Mouse (Mus musculus) CH12.LX (cell line): Measurements from ENCODE around the gene Polr3c. TPM values are rescaled to one million over a fixed set of nuclear protein-coding genes. Genes with fewer than 3 reads are reported as not detected.

ENCODE experiments used
- DNase-seq: peaks from one replicate; pipeline ENCODE4 v3.0.0-alpha.2; 2013; ENCODE audit errors: extremely low read depth
- H3K27ac ChIP-seq: 2 replicates; pipeline ENCODE4 v1.5.1; 2012; ENCODE audit warnings: low read depth, mild to moderate bottlenecking, control low read depth, moderate library complexity; ENCODE audit not compliant: insufficient read depth
- H3K27me3 ChIP-seq: replicated peaks from 2 replicates; pipeline ENCODE3; 2012; ENCODE audit warnings: inconsistent platforms
- H3K36me3 ChIP-seq, 2 experiments: replicated peaks in 1 of 2; 2 replicates each; pipeline versions ENCODE3 to v1.6.1; 2012; ENCODE audit warnings: inconsistent platforms in 1 of 2, low read length in 1 of 2, mild to moderate bottlenecking in 1 of 2, mixed read lengths in 1 of 2, moderate library complexity in 1 of 2; ENCODE audit not compliant: control insufficient read depth in 1 of 2, insufficient read depth in 1 of 2
- H3K4me1 ChIP-seq, 2 experiments: 2 replicates each; pipeline ENCODE4 v1.6.1; 2012; ENCODE audit warnings: inconsistent platforms in 1 of 2, moderate library complexity in 1 of 2; ENCODE audit not compliant: insufficient read depth in 2 of 2, control insufficient read depth in 1 of 2
- H3K4me2 ChIP-seq: 2 replicates; pipeline ENCODE4 v1.6.1; 2012; ENCODE audit warnings: low read depth, mild to moderate bottlenecking, control low read depth; ENCODE audit not compliant: poor library complexity, insufficient read depth, severe bottlenecking
- H3K4me3 ChIP-seq, 3 experiments: fragments of 150-350 bp in 1 of 3; sonication (generic) in 1 of 3; replicated peaks in 1 of 3; 2 replicates each; pipeline versions ENCODE3 to v1.5.1; 2011 to 2012; ENCODE audit warnings: low read depth in 2 of 3, low read length in 2 of 3, mild to moderate bottlenecking in 2 of 3, moderate library complexity in 2 of 3, control low read depth in 1 of 3, improper control_type of control experiment in 1 of 3, inconsistent platforms in 1 of 3, mixed read lengths in 1 of 3; ENCODE audit not compliant: poor library complexity in 1 of 3
- H3K79me2 ChIP-seq: replicated peaks from 2 replicates; pipeline ENCODE4 v1.6.1; 2012; ENCODE audit warnings: mild to moderate bottlenecking, moderate library complexity; ENCODE audit not compliant: control insufficient read depth, poor library complexity, insufficient read depth, severe bottlenecking; ENCODE audit errors: extremely low read depth
- H3K9ac ChIP-seq: 2 replicates; pipeline ENCODE4 v1.6.1; 2012; ENCODE audit warnings: low read depth, mild to moderate bottlenecking, control low read depth, moderate library complexity; ENCODE audit not compliant: insufficient read depth
- H3K9me3 ChIP-seq: replicated peaks from 2 replicates; pipeline ENCODE3; 2012; ENCODE audit warnings: low read length, inconsistent platforms, mixed read lengths
- CHD1 ChIP-seq: IDR thresholded peaks from 2 replicates; pipeline ENCODE4 v1.6.1; 2012; ENCODE audit warnings: low read depth, low read length, improper control_type of control experiment, inconsistent platforms
- CHD2 ChIP-seq: IDR thresholded peaks from 2 replicates; pipeline ENCODE4 v1.6.1; 2011; ENCODE audit warnings: low read length, improper control_type of control experiment
- E2F4 ChIP-seq: IDR thresholded peaks from 2 replicates; pipeline ENCODE4 v1.6.1; 2011; ENCODE audit warnings: low read depth, low read length, improper control_type of control experiment; ENCODE audit not compliant: insufficient replicate concordance
- ELF1 ChIP-seq: IDR thresholded peaks from 2 replicates; pipeline ENCODE4 v1.6.1; 2014; ENCODE audit warnings: low read depth, mild to moderate bottlenecking, inconsistent platforms, low read length, improper control_type of control experiment
- EP300 ChIP-seq: IDR thresholded peaks from 2 replicates; pipeline ENCODE4 v1.6.1; 2011; ENCODE audit warnings: low read length, improper control_type of control experiment
- ETS1 ChIP-seq: conservative IDR thresholded peaks from 2 replicates; pipeline ENCODE4 v1.6.1; 2012; ENCODE audit warnings: low read depth, mild to moderate bottlenecking, inconsistent platforms, low read length, improper control_type of control experiment, moderate library complexity
- GABPA ChIP-seq: IDR thresholded peaks from 2 replicates; pipeline ENCODE4 v1.6.1; 2012; ENCODE audit warnings: low read depth, low read length, improper control_type of control experiment, inconsistent platforms; ENCODE audit not compliant: insufficient replicate concordance
- HCFC1 ChIP-seq: IDR thresholded peaks from 2 replicates; pipeline ENCODE4 v1.6.1; 2012; ENCODE audit warnings: low read depth, mild to moderate bottlenecking, inconsistent platforms, low read length, improper control_type of control experiment
- JUN ChIP-seq: IDR thresholded peaks from 2 replicates; pipeline ENCODE4 v1.6.1; 2011; ENCODE audit warnings: low read depth, mild to moderate bottlenecking, low read length, improper control_type of control experiment, moderate library complexity; ENCODE audit not compliant: insufficient read depth
- KAT2A ChIP-seq: IDR thresholded peaks from 2 replicates; pipeline ENCODE4 v1.6.1; 2012; ENCODE audit warnings: low read length, improper control_type of control experiment, inconsistent platforms; ENCODE audit not compliant: insufficient replicate concordance
- MAFK ChIP-seq: IDR thresholded peaks from 2 replicates; pipeline ENCODE4 v1.6.1; 2011; ENCODE audit warnings: low read length, improper control_type of control experiment; ENCODE audit not compliant: insufficient replicate concordance
- MXI1 ChIP-seq: IDR thresholded peaks from 2 replicates; pipeline ENCODE4 v1.6.1; 2011; ENCODE audit warnings: mild to moderate bottlenecking, low read depth, low read length, improper control_type of control experiment
- NELFE ChIP-seq: IDR thresholded peaks from 2 replicates; pipeline ENCODE4 v1.6.1; 2011; ENCODE audit warnings: low read depth, low read length, improper control_type of control experiment
- NRF1 ChIP-seq: IDR thresholded peaks from 2 replicates; pipeline ENCODE4 v1.6.1; 2014; ENCODE audit warnings: low read depth, mild to moderate bottlenecking, inconsistent platforms, low read length, improper control_type of control experiment, moderate library complexity
- POLR2AphosphoS2 ChIP-seq: IDR thresholded peaks from 2 replicates; pipeline ENCODE4 v1.6.1; 2011; ENCODE audit warnings: low read depth, low read length, improper control_type of control experiment
- RAD21 ChIP-seq: IDR thresholded peaks from 2 replicates; pipeline ENCODE4 v1.6.1; 2011; ENCODE audit warnings: low read depth, mild to moderate bottlenecking, low read length, improper control_type of control experiment, moderate library complexity
- RCOR1 ChIP-seq: conservative IDR thresholded peaks from 2 replicates; pipeline ENCODE4 v1.6.1; 2012; ENCODE audit warnings: low read depth, mild to moderate bottlenecking, inconsistent platforms, low read length, improper control_type of control experiment
- SIN3A ChIP-seq: IDR thresholded peaks from 2 replicates; pipeline ENCODE4 v1.6.1; 2012; ENCODE audit warnings: low read length, improper control_type of control experiment, inconsistent platforms
- SMC3 ChIP-seq: IDR thresholded peaks from 2 replicates; pipeline ENCODE4 v1.6.1; 2011; ENCODE audit warnings: low read depth, low read length, improper control_type of control experiment
- TBP ChIP-seq: conservative IDR thresholded peaks from 2 replicates; pipeline ENCODE4 v1.6.1; 2011; ENCODE audit warnings: low read depth, low read length, improper control_type of control experiment
- TCF12 ChIP-seq: IDR thresholded peaks from 2 replicates; pipeline ENCODE4 v1.6.1; 2014; ENCODE audit warnings: low read depth, mild to moderate bottlenecking, inconsistent platforms, low read length, improper control_type of control experiment
- UBTF ChIP-seq: IDR thresholded peaks from 2 replicates; pipeline ENCODE4 v1.6.1; 2012; ENCODE audit warnings: low read depth, mild to moderate bottlenecking, inconsistent platforms, low read length, improper control_type of control experiment, moderate library complexity
- USF1 ChIP-seq: IDR thresholded peaks from 2 replicates; pipeline ENCODE4 v1.6.1; 2014; ENCODE audit warnings: low read depth, mild to moderate bottlenecking, inconsistent platforms, low read length, improper control_type of control experiment
- USF2 ChIP-seq: conservative IDR thresholded peaks from 2 replicates; pipeline ENCODE4 v1.6.1; 2011; ENCODE audit warnings: low read depth, low read length, improper control_type of control experiment
- ZC3H11A ChIP-seq: IDR thresholded peaks from 2 replicates; pipeline ENCODE4 v1.6.1; 2012; ENCODE audit warnings: low read depth, mild to moderate bottlenecking, inconsistent platforms, low read length, improper control_type of control experiment
- ZKSCAN1 ChIP-seq: IDR thresholded peaks from 2 replicates; pipeline ENCODE4 v1.6.1; 2012; ENCODE audit warnings: low read depth, inconsistent platforms, low read length, improper control_type of control experiment, borderline replicate concordance
- ZMIZ1 ChIP-seq: IDR thresholded peaks from 2 replicates; pipeline ENCODE4 v1.6.1; 2012; ENCODE audit warnings: low read depth, mild to moderate bottlenecking, inconsistent platforms, low read length, improper control_type of control experiment
- dilution Hi-C: fragments of 300-500 bp; cut with MboI; formaldehyde crosslinking; loops from 2 replicates; pipeline ENCODE4 v1.14.3; 2020; ENCODE audit warnings: low sequenced_read_pairs; ENCODE audit not compliant: extremely low pct_unique_long_range_greater_than_20kb, extremely low pct_ligation_motif_present
- in situ Hi-C: fragments of 300-500 bp; cut with MboI; formaldehyde crosslinking; loops from 3 replicates; pipeline ENCODE4 v1.14.3; 2019; ENCODE audit warnings: low sequenced_read_pairs, low pct_ligation_motif_present, low pct_unique_long_range_greater_than_20kb, mixed read lengths
- polyA plus RNA-seq: library from polyadenylated mRNA; unstranded; fragments of >175 nt; gene quantifications from 2 replicates; pipeline ENCODE4 v1.2.1, GENCODE M21; 2012; ENCODE audit warnings: low read depth; ENCODE audit not compliant: insufficient read length
- total RNA-seq, 2 experiments: library from RNA; depleted of rRNA; stranded (reverse); fragments of 300-350 nt in 1 of 2; fragments of >200 nt in 1 of 2; gene quantifications; 2 replicates each; pipeline ENCODE4 v1.2.3; 2012 to 2014

Polr3c gene
- total and polyA plus RNA-seq, 3 experiments, result 18.1 to 78.3 (median 34.5) TPM

DNA sequence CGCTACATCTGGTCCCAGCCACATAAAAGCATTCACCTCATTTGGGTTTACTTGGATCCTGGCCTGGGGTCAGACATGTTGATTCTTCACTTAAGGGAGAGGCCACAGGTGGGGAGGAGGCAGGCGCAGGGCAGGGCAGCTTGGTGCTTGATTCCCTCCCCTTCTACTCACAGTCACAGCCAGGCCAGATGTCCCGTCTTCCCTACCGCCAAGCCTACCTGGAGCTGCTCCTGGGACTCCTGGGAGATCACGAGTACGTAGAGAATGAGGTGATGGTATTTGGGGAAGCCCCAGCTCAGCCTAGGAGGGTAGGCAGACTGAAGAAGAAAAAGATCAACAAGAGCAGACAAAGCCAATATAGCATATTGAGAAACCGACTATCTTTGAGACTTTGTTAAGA lies 20.4 kb downstream of the Polr3c start:
- dilution Hi-C loops (no loop called here), in situ Hi-C loops (loop anchor here (5.0 kb wide), 1 partner anchor 45 kb away; no protein-coding TSS in a partner anchor)
- Histone ChIP-seq H3K4me1 (peaks cover 3 to 8% of the 10 kb centered on the region in 2 experiments; a peak in 2 of 4 replicates), H3K4me2 (no peak overlapping the region), H3K27ac (no peak overlapping the region), H3K79me2 (no peaks in the 10 kb centered on the region), H3K27me3 (no peaks in the 10 kb centered on the region), H3K4me3 (no peak overlapping the region), H3K36me3 (peaks cover 52 to 80% of the 10 kb centered on the region in 2 experiments), H3K9ac (no peak overlapping the region), H3K9me3 (peaks cover 12% of the 10 kb centered on the region)
- no peak for DNase-seq
- no peak for TF ChIP-seq ZMIZ1
- TF ChIP-seq MXI1, result no peak
- TF ChIP-seq NELFE, result no peak
- no peak for TF ChIP-seq CHD1
- no peak for TF ChIP-seq CHD2
- no peak for TF ChIP-seq TBP
- no peak for TF ChIP-seq ZKSCAN1
- no peak for TF ChIP-seq RAD21
- no peak for TF ChIP-seq SIN3A
- TF ChIP-seq TCF12, result no peak
- no peak for TF ChIP-seq POLR2AphosphoS2
- TF ChIP-seq, all 38 proteins: peak for 0

DNA sequence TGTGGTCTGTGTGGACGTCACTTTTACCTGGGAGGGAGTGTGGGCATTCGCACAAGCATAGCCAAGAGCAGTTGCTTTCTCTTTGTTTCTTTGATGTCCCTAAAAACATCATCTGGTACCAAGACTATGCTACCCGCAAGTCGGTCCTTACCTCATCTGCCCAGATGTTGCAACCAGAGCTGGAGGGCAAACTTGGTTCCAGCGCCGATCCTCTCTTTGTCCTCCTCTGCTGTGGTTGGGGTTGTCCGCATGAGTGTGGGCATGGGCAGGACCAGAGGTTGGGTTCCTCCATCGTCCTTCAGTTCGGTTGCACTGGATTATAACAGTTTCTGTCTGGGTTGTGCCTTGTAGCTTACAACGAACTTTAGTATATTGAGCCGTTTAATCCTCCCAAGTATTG lies 21.2 kb downstream of the Polr3c start:
- H3K36me3 ChIP-seq, result peaks cover 52 to 80% of the 10 kb centered on the region in 2 experiments

More for the DNA sequence above, 21.2 kb downstream of the Polr3c start:
- H3K4me2 ChIP-seq, result no peak overlapping the region
- H3K79me2 ChIP-seq, result no peaks in the 10 kb centered on the region
- no peak overlapping the region for H3K27ac ChIP-seq
- H3K9ac ChIP-seq, result no peak overlapping the region
- no peaks in the 10 kb centered on the region for H3K27me3 ChIP-seq
- in situ Hi-C loops (loop anchor here (5.0 kb wide), 1 partner anchor 44 kb away; no protein-coding TSS in a partner anchor), dilution Hi-C loops (no loop called here)
- peaks cover 3 to 8% of the 10 kb centered on the region in 2 experiments; a peak in 2 of 4 replicates for H3K4me1 ChIP-seq
- no peak overlapping the region for H3K4me3 ChIP-seq
- DNase-seq, result no peak
- peaks cover 12% of the 10 kb centered on the region for H3K9me3 ChIP-seq
- TF ChIP-seq JUN (no peak), NRF1 (no peak), KAT2A (no peak), EP300 (no peak), ELF1 (no peak), SMC3 (no peak), HCFC1 (no peak), GABPA (no peak), USF2 (no peak), RCOR1 (no peak), ZC3H11A (no peak), UBTF (no peak), POLR2AphosphoS2 (no peak), E2F4 (no peak), ETS1 (no peak), MAFK (no peak), USF1 (no peak), TCF12 (no peak)
